Comparison of ENCODE assay signal across 9 mouse cellular contexts in genomic region chr7:101673497-101673896, GRCm38 (mm10). TPM values are rescaled to one million over a fixed set of nuclear protein-coding genes. Genes with fewer than 3 reads are reported as not detected.
DNase-seq lines count a peak whose midpoint lies in the region; ATAC-seq and TF ChIP-seq lines count a peak whose summit lies in the region.
"Had no signal": no experiment of that assay in that cellular context is flagged by ENCODE, and none has a peak within 500 bp of the region (broad histone marks: within the 10 kb centered on the region; RNA-seq: fewer than 3 reads in every experiment).

No protein-coding gene starts in this region.

- in situ Hi-C loops in Patski (cut with MboI; ENCODE audit: low pct_unique_long_range_greater_than_20kb), result loop anchor here (25.0 kb wide), 2 partner anchors 564 to 739 kb away; no protein-coding TSS in a partner anchor

- no peak for DNase-seq in hindbrain, embryonic 10.5 days (ENCODE audit: low spot score)
- DNase-seq in hindbrain, embryonic 14.5 days (ENCODE audit: low spot score), result no peak
- no peak for DNase-seq in Patski (ENCODE audit: low read depth, low spot score)
- peak; percentile 23 for DNase-seq in gastrocnemius, postnatal 10 days
- peak; percentile 30 for DNase-seq in lung, postnatal 14 days
- no peak for DNase-seq in right cerebral cortex, postnatal 10 days (ENCODE audit: low spot score in 2 of 2)
- no peak for DNase-seq in urinary bladder, postnatal 10 days (ENCODE audit: low spot score)
- DNase-seq: liver, embryonic 13.5 days had no signal

- ATAC-seq in hindbrain, embryonic 14.5 days (ENCODE audit: low FRiP score), result no peak
- ATAC-seq in Patski, result peak; percentile 39
- no peak for ATAC-seq in erythroid progenitor cell, adult 5-6 weeks (replicated peaks; ENCODE audit: low FRiP score, poor library complexity, severe bottlenecking)

- peaks cover 9% of the 10 kb centered on the region; the same call in 1 of the 2 replicates for H3K36me3 ChIP-seq in hindbrain, embryonic 10.5 days
- H3K36me3 ChIP-seq in hindbrain, embryonic 14.5 days (replicated peaks; ENCODE audit: control insufficient read depth, insufficient read depth), result no peaks in the 10 kb centered on the region
- H3K36me3 ChIP-seq: liver, embryonic 13.5 days had no signal

- no peak overlapping the region for H3K4me3 ChIP-seq in hindbrain, embryonic 10.5 days
- H3K4me3 ChIP-seq in hindbrain, embryonic 14.5 days (replicated peaks; ENCODE audit: low read length), result no peak overlapping the region
- H3K4me3 ChIP-seq: liver, embryonic 13.5 days had no signal

- no peaks in the 10 kb centered on the region for H3K27me3 ChIP-seq in hindbrain, embryonic 10.5 days (ENCODE audit: insufficient read depth, poor library complexity, severe bottlenecking)
- H3K27me3 ChIP-seq in hindbrain, embryonic 14.5 days (ENCODE audit: control insufficient read depth, insufficient read depth, low read length), result no peaks in the 10 kb centered on the region
- H3K27me3 ChIP-seq in Patski, result no peaks in the 10 kb centered on the region
- H3K27me3 ChIP-seq: liver, embryonic 13.5 days had no signal

- POLR2A ChIA-PET in Patski (lab: Charles Lee), result interaction anchor here (0.8 kb wide), 1 partner anchor 14 kb away, joined by 3 read pairs; no protein-coding TSS in a partner anchor

- 32% methylated on average over 2 of the region's 2 CpGs for WGBS in hindbrain, embryonic 10.5 days
- 49% methylated on average over 2 of the region's 2 CpGs for WGBS in hindbrain, embryonic 14.5 days

- no peak overlapping the region for H3K4me2 ChIP-seq in hindbrain, embryonic 14.5 days (replicated peaks)
- H3K4me2 ChIP-seq: liver, embryonic 13.5 days had no signal

- H3K9ac ChIP-seq in hindbrain, embryonic 14.5 days, result no peak overlapping the region
- H3K9ac ChIP-seq: liver, embryonic 13.5 days had no signal

- 0 out of 2 replicates have a peak overlapping the region, but pooled peaks have one; percentile 37 for H3K27ac ChIP-seq in hindbrain, embryonic 10.5 days
- H3K27ac ChIP-seq in hindbrain, embryonic 14.5 days, result no peak overlapping the region
- H3K27ac ChIP-seq: liver, embryonic 13.5 days had no signal

- TF ChIP-seq CTCF in Patski (IDR thresholded peaks at IDR 0.05), result no peak

- no peaks in the 10 kb centered on the region for H3K9me3 ChIP-seq in hindbrain, embryonic 10.5 days
- no peaks in the 10 kb centered on the region for H3K9me3 ChIP-seq in hindbrain, embryonic 14.5 days (ENCODE audit: control insufficient read depth, low read length)
- H3K9me3 ChIP-seq: liver, embryonic 13.5 days had no signal

- CTCF ChIA-PET in Patski (lab: Charles Lee), result interaction anchor here (1.3 to 5.4 kb wide), 2 partner anchors 10 to 20 kb away, joined by 3 to 26 read pairs; partner anchors contain the start of gene Clpb

- peaks cover 49% of the 10 kb centered on the region for H3K4me1 ChIP-seq in hindbrain, embryonic 10.5 days (replicated peaks)
- peaks cover 18% of the 10 kb centered on the region; the same call in 1 of the 2 replicates for H3K4me1 ChIP-seq in hindbrain, embryonic 14.5 days (replicated peaks; ENCODE audit: control insufficient read depth, insufficient read depth, low read length)

RNA-seq across cellular contexts. Expression of gene Clpb, which starts 10.1 kb away (rescaled TPM):
- 45.0 and 54.9 TPM in 2 replicates for polyA plus RNA-seq in hindbrain, embryonic 10.5 days (2016; fragmentation: Nextera tagmentation; extraction: Ambion mirVana)
- polyA plus RNA-seq in hindbrain, embryonic 14.5 days (2014; fragmentation: Nextera tagmentation; extraction: Ambion mirVana), result 33.0 and 39.8 TPM in 2 replicates
- polyA plus RNA-seq in Patski (2021), result 49.5 TPM
- 10 to 100 TPM; 30.7 to 38.7 TPM for total RNA-seq in gastrocnemius, postnatal 10 days (2021)
- total RNA-seq in erythroid progenitor cell, adult 5-6 weeks (2015; ENCODE audit: low replicate concordance), result 0.84 and 1.4 TPM in 2 replicates
- total RNA-seq in erythroid progenitor cell, adult 5-6 weeks (2017; ENCODE audit: low replicate concordance), result 1.3 and 9.0 TPM in 2 replicates

Comparison
In these comparisons a context has a peak if more than half of its experiments do, and no peak if none do; other contexts are left out.
1. DNase-seq: peak in gastrocnemius, postnatal 10 days (single experiment) and lung, postnatal 14 days (single experiment); none in hindbrain, embryonic 10.5 days (single experiment), hindbrain, embryonic 14.5 days (single experiment), Patski (single experiment), right cerebral cortex, postnatal 10 days (0 of 2) and urinary bladder, postnatal 10 days (single experiment).